Mouse (Mus musculus) heart, embryonic 16.5 days (tissue): ENCODE measurements around the gene Dap3. TPM values are rescaled to one million over a fixed set of nuclear protein-coding genes. Genes with fewer than 3 reads are reported as not detected.
"Not testable (repeated sequence)": the region's sequence is repeated elsewhere in the genome, so short reads cannot be mapped to it uniquely, and the experiment has no call there.

Source experiments
- ATAC-seq: fragments of 200-750 bp; cut with Nextera tagmentation; replicated peaks from 2 replicates; pipeline ENCODE4 v1.8.0; 2017; ENCODE audit warnings: moderate number of reproducible peaks; ENCODE audit not compliant: insufficient read depth, low FRiP score; ENCODE audit errors: extremely low read depth
- H3K27ac ChIP-seq: fragments of 300-500 bp; sonication (generic); 2 replicates; pipeline ENCODE4 v1.5.1; 2014; ENCODE audit warnings: mild to moderate bottlenecking, low read length, control low read depth, moderate library complexity
- H3K27me3 ChIP-seq: fragments of 300-500 bp; sonication (generic); 2 replicates; pipeline ENCODE4 v1.6.1; 2014; ENCODE audit warnings: low read length, mixed read lengths; ENCODE audit not compliant: control insufficient read depth, insufficient read depth
- H3K36me3 ChIP-seq: fragments of 300-500 bp; sonication (generic); 2 replicates; pipeline ENCODE4 v1.6.1; 2014; ENCODE audit not compliant: control insufficient read depth, insufficient read depth
- H3K4me1 ChIP-seq: fragments of 300-500 bp; sonication (generic); 2 replicates; pipeline ENCODE4 v1.6.1; 2014; ENCODE audit warnings: low read length, mixed read lengths; ENCODE audit not compliant: control insufficient read depth, insufficient read depth
- H3K4me2 ChIP-seq: fragments of 300-500 bp; sonication (generic); 2 replicates; pipeline ENCODE4 v1.6.1; 2014; ENCODE audit warnings: low read depth, mild to moderate bottlenecking, control low read depth, low read length
- H3K4me3 ChIP-seq: fragments of 300-500 bp; sonication (generic); 2 replicates; pipeline ENCODE4 v1.5.1; 2014; ENCODE audit warnings: mild to moderate bottlenecking, control low read depth, low read length
- H3K9ac ChIP-seq: fragments of 300-500 bp; sonication (generic); 2 replicates; pipeline ENCODE4 v1.6.1; 2014; ENCODE audit warnings: low read length, control low read depth
- H3K9me3 ChIP-seq: fragments of 300-500 bp; sonication (generic); replicated peaks from 2 replicates; pipeline ENCODE4 v1.6.1; 2016; ENCODE audit warnings: low read length; ENCODE audit not compliant: control insufficient read depth
- WGBS: fragments of 180-500 bp; shearing (Covaris S2); extraction: QIAGEN DNeasy Blood & Tissue Kit; methylation state at CpG from one replicate; pipeline ENCODE4 v1.1.7; 2014; 5-methylcytosine and 5-hydroxymethylcytosine counted together
- polyA plus RNA-seq: library from polyadenylated mRNA; unstranded; fragments of >200 nt; fragmentation: Nextera tagmentation; extraction: Ambion mirVana; gene quantifications from 2 replicates; pipeline ENCODE4 v1.2.1, GENCODE M21; 2015

Dap3 gene
- polyA plus RNA-seq, 1 experiment from 2014 or later: 148 TPM

DNA sequence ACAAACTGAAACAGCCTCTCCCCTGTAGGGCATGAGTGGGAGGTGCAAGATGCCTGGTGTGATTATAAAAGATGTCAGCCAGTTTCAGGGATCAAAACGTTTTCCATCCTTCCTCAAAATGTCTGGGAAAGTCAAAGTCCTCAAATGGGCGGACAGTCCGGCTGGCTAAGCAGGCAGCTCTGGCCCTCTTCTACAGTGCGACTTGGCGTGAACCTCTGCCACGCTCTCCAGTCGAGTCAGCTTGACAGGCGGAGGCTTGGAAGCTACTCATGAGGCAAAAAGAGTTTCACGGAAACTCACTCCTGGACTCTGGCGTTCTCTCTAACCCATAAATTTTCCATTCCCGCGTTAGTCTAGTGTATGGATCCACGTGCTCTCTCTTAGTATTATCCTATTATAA is 32.0 kb downstream of the Dap3 start:
- H3K4me1 ChIP-seq: peaks cover 22% of the 10 kb centered on the region
- H3K27ac ChIP-seq: no peak overlapping the region
- peaks cover 17% of the 10 kb centered on the region for H3K9me3 ChIP-seq
- peaks cover 23% of the 10 kb centered on the region for H3K36me3 ChIP-seq
- H3K4me2 ChIP-seq: no peak overlapping the region
- H3K27me3 ChIP-seq: no peaks in the 10 kb centered on the region
- WGBS: 77% methylated on average over 13 of the region's 13 CpGs
- H3K4me3 ChIP-seq: no peak overlapping the region
- H3K9ac ChIP-seq: no peak overlapping the region
- no peak for ATAC-seq

DNA sequence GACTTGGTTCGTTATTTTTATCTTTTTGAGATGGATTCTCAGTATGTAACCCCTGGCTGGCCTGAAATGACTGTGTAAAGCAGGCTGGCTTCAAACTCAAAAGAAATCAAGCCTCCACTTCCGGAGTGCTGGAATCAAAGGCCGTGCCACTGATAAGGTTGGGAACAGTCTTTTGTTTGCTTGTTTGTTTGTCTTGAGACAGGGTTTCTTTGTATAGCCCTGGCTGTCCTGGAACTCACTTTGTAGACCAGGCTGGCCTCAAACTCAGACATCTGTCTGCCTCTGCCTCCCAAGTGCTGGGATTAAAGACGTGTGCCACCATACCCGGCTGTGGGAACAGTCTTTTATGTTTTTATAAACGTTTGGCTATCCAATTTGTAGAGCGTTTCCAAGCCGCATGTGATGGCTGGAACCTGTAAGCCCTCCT is 36.6 kb downstream of the Dap3 start:
- Histone ChIP-seq H3K4me1 (peaks cover 11% of the 10 kb centered on the region), H3K4me3 (peak overlapping the region; percentile 72), H3K27ac (peak overlapping the region; percentile 88), H3K27me3 (no peaks in the 10 kb centered on the region), H3K36me3 (peaks cover 27% of the 10 kb centered on the region), H3K9me3 (no peaks in the 10 kb centered on the region), H3K4me2 (peak overlapping the region; percentile 75), H3K9ac (peak overlapping the region; percentile 82)
- 21% methylated on average over 8 of the region's 8 CpGs for WGBS
- no peak for ATAC-seq

- peak; percentile 96 for ATAC-seq
- H3K27ac ChIP-seq: peak within 1 kb of the TSS; percentile 88
- H3K4me3 ChIP-seq: peak within 1 kb of the TSS; percentile 72
- H3K27me3 ChIP-seq: no peaks in the 10 kb centered on the region
- peak within 1 kb of the TSS; percentile 82 for H3K9ac ChIP-seq
- WGBS: under 1% methylated on average over 62 of the region's 62 CpGs
- H3K9me3 ChIP-seq: no peaks in the 10 kb centered on the region
- peak within 1 kb of the TSS; percentile 75 for H3K4me2 ChIP-seq
- peaks cover 11% of the 10 kb centered on the region for H3K4me1 ChIP-seq
- peaks cover 32% of the 10 kb centered on the region for H3K36me3 ChIP-seq
Observed at GRCm38 (mm10) chr3:88913511-88914383, 37.2 kb downstream of the Dap3 start, which contains the start of gene Msto1. Msto1 (minus strand) TSS chr3:88913999.

DNA sequence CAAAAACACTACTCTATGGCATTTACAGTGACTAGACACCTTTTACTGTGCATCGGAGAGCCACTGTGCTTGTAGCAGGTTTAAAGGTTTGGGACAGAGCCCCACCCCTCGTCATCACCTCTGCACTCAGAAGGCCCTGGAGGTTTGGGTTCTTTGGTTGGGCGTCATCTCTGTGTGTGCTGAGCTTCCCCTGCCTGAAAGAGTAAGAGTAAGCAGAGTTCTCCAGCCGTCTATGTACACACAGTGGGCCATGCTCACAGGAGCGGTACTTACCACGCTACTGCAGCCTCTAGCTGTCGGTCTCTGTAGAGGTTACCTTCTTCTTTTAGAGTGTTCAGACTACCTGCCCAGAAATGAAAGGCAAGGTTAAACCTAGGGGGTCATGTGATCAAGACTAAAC is 38.4 kb downstream of the Dap3 start:
- no peak overlapping the region for H3K27ac ChIP-seq
- no peak overlapping the region for H3K9ac ChIP-seq
- no peaks in the 10 kb centered on the region for H3K9me3 ChIP-seq
- H3K27me3 ChIP-seq: no peaks in the 10 kb centered on the region
- H3K4me1 ChIP-seq: peaks cover 11% of the 10 kb centered on the region
- peaks cover 42% of the 10 kb centered on the region for H3K36me3 ChIP-seq
- H3K4me2 ChIP-seq: peak overlapping the region; percentile 75
- WGBS: 89% methylated on average over 7 of the region's 7 CpGs
- H3K4me3 ChIP-seq: peak overlapping the region; percentile 72; the same call in 1 of the 2 replicates
- ATAC-seq: no peak

- 84% methylated on average over 6 of the region's 6 CpGs for WGBS
- Histone ChIP-seq H3K4me3 (no peak overlapping the region), H3K9me3 (no peaks in the 10 kb centered on the region), H3K27me3 (no peaks in the 10 kb centered on the region), H3K4me2 (no peak overlapping the region), H3K27ac (no peak overlapping the region), H3K9ac (no peak overlapping the region), H3K36me3 (peaks cover 77% of the 10 kb centered on the region), H3K4me1 (no peaks in the 10 kb centered on the region)
- no peak for ATAC-seq
Observed at GRCm38 (mm10) chr3:88906393-88907159, 44.4 kb downstream of the Dap3 start.

- Histone ChIP-seq H3K27ac (no peak overlapping the region), H3K4me2 (no peak overlapping the region), H3K36me3 (peaks cover 76% of the 10 kb centered on the region), H3K9me3 (no peaks in the 10 kb centered on the region), H3K4me3 (no peak overlapping the region), H3K4me1 (no peaks in the 10 kb centered on the region), H3K9ac (no peak overlapping the region), H3K27me3 (no peaks in the 10 kb centered on the region)
- ATAC-seq: no peak
- whole genome bisulfite sequencing: 92% methylated on average over 2 of the region's 2 CpGs
Observed at GRCm38 (mm10) chr3:88905741-88906140, 45.2 kb downstream of the Dap3 start.

GRCm38 (mm10) chr3:88905209-88905608 is 45.8 kb downstream of the Dap3 start:
- Histone ChIP-seq H3K9me3 (no peaks in the 10 kb centered on the region), H3K4me1 (no peaks in the 10 kb centered on the region), H3K27me3 (no peaks in the 10 kb centered on the region), H3K4me2 (no peak overlapping the region), H3K27ac (no peak overlapping the region), H3K36me3 (peaks cover 74% of the 10 kb centered on the region), H3K4me3 (no peak overlapping the region), H3K9ac (no peak overlapping the region)
- 82% methylated on average over 6 of the region's 6 CpGs for WGBS
- no peak for ATAC-seq

GRCm38 (mm10) chr3:88904803-88905202 is 46.2 kb downstream of the Dap3 start:
- Histone ChIP-seq H3K4me1 (no peaks in the 10 kb centered on the region), H3K27ac (no peak overlapping the region), H3K9ac (no peak overlapping the region), H3K9me3 (no peaks in the 10 kb centered on the region), H3K27me3 (no peaks in the 10 kb centered on the region), H3K36me3 (peaks cover 71% of the 10 kb centered on the region), H3K4me2 (no peak overlapping the region), H3K4me3 (no peak overlapping the region)
- no peak for ATAC-seq
- whole genome bisulfite sequencing: 94% methylated on average over 3 of the region's 3 CpGs

DNA sequence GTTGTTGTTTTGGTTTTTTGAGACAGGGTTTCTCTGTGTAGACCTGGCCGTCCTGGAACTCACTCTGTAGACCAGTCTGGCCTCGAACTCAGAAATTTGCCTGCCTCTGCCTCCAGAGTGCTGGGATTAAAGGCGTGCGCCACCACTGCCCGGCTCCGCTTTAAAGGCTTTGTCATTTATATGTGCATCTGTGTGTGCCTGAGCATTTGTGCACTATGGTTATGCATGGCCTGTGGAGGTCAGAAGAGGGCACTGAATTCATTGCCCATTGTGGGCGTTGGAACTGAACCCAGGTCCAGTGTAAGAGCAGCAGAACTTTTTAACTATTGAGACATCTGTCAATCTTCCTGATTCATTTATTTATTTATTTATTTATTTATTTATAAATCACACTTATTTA is 58.0 kb downstream of the Dap3 start:
- H3K4me2 ChIP-seq, H3K9ac ChIP-seq, ATAC-seq, H3K27me3 ChIP-seq, H3K27ac ChIP-seq, H3K4me1 ChIP-seq, H3K9me3 ChIP-seq, H3K36me3 ChIP-seq, H3K4me3 ChIP-seq: not testable (repeated sequence)
- 93% methylated on average over 7 of the region's 7 CpGs for WGBS
